Mouse (Mus musculus): ENCODE measurements around the gene Hectd2. TPM values are rescaled to one million over a fixed set of nuclear protein-coding genes. Genes with fewer than 3 reads are reported as not detected.

Gene Hectd2
- polyA plus RNA-seq, 1 experiment from 2014 or later, result 0.48 TPM

DNA sequence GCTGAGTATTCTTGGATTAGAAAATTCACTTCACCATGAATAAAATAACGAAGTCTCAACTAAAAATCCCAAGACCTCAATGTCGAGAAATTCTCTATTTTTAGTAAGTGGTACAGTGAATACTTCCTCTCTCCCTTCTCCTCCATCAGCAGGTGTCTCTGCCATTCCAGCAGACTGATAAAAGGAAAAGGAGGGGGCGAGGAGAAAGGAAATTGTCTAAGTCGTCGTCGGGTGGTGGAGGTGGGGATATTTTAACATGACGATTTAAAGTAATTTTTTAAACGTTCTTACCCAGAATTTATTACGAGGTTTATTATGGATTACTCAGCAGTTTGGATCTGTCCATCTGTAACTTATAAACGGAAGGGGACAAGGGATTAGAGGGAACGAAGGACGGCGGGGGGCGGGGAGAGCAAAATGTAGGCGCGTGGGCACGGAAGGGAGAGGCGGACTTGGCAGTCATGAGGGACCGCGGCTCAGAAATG lies 836 bp upstream of the Hectd2 start:
- Histone ChIP-seq H3K4me1 (ENCODE audit: control insufficient read depth, low read depth, low read length) (no peaks in the 10 kb centered on the region), H3K27me3 (ENCODE audit: control insufficient read depth, insufficient read depth, low read depth, low read length) (peaks cover 25% of the 10 kb centered on the region), H3K9me3 (replicated peaks; ENCODE audit: control insufficient read depth, low read length) (no peaks in the 10 kb centered on the region), H3K9ac (ENCODE audit: low read depth, low read length) (peak overlapping the region; percentile 67), H3K36me3 (ENCODE audit: control insufficient read depth, insufficient read depth) (no peaks in the 10 kb centered on the region), H3K4me3 (ENCODE audit: low read depth, low read length) (peak overlapping the region; percentile 70), H3K27ac (ENCODE audit: low read length) (no peak overlapping the region), H3K4me2 (ENCODE audit: low read depth, low read length) (peak overlapping the region; percentile 76)
- ATAC-seq (ENCODE audit: low read depth), result no peak
- WGBS (ENCODE audit: insufficient replicate concordance), result 2% methylated on average over 20 of the region's 20 CpGs

DNA sequence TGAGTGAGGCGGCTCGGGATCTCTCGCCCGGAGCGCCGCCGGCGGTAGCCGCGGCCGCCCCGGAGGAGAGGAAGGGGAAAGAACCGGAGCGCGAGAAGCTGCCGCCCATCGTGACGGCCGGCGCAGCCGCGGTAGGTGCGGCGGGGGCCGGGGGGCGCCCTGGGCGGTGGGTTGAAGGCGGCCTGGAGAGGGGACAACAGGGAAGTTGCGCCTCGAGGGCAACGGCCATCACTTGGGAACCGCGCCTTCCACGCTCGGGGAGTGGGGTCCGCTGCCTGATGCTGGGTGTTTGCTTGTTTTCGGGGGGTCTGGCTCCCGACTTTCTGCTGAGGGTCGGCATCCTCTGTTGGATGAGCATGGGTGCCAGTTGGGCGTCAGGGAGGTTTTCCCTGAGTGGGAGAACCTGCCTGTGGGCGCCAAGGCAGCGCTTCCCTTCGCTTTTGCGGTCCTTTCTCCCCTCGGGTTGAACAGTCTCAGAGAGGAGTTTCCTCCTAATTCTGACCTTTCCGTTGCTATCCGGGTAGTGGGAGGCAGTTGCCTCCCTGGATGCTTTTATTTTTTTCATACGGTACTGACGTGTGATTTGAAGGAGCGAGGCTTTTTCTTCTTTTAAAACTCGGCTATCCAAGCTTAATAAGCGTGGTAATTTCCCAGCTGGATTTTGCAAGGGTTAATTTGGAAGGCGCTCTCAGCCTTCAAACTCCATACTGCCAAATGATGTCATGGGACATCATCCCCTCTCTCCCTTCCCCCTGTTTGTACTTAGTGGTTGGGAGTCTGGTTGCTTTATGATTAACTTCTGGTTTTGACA lies 551 bp downstream of the Hectd2 start:
- Histone ChIP-seq H3K4me3 (ENCODE audit: low read depth, low read length) (peak overlapping the region; percentile 70), H3K4me1 (ENCODE audit: control insufficient read depth, low read depth, low read length) (no peaks in the 10 kb centered on the region), H3K4me2 (ENCODE audit: low read depth, low read length) (peak overlapping the region; percentile 92), H3K27ac (ENCODE audit: low read length) (peak overlapping the region; percentile 20; the same call in 1 of the 2 replicates), H3K9me3 (replicated peaks; ENCODE audit: control insufficient read depth, low read length) (no peaks in the 10 kb centered on the region), H3K36me3 (ENCODE audit: control insufficient read depth, insufficient read depth) (no peaks in the 10 kb centered on the region), H3K9ac (ENCODE audit: low read depth, low read length) (peak overlapping the region; percentile 67), H3K27me3 (ENCODE audit: control insufficient read depth, insufficient read depth, low read depth, low read length) (peaks cover 25% of the 10 kb centered on the region)
- no peak for ATAC-seq (ENCODE audit: low read depth)
- under 1% methylated on average over 44 of the region's 53 CpGs for WGBS (ENCODE audit: insufficient replicate concordance)

DNA sequence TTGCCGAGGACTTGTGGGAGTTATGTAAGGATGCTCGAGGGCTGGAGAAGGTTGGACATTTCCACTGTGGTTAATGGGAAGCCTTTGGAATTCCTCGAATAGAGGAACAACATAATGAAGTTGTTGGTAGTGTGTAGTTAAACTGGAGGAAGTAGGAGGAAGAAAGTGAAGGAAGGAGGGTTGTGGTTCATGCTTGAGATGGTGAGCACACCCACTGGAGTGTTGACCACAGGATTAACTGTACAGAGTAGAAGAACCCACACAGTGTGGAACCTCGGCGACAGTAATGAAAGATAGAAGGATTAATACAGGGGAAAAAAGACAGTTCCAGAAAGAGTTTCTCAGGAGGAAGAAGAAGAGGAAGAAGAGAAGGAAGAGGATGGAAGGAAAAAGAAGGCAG lies 4.9 kb downstream of the Hectd2 start:
- no peak for ATAC-seq (ENCODE audit: low read depth)
- Histone ChIP-seq H3K4me1 (ENCODE audit: control insufficient read depth, low read depth, low read length) (no peaks in the 10 kb centered on the region), H3K36me3 (ENCODE audit: control insufficient read depth, insufficient read depth) (no peaks in the 10 kb centered on the region), H3K4me2 (ENCODE audit: low read depth, low read length) (no peak overlapping the region), H3K27ac (ENCODE audit: low read length) (no peak overlapping the region), H3K9ac (ENCODE audit: low read depth, low read length) (no peak overlapping the region), H3K27me3 (ENCODE audit: control insufficient read depth, insufficient read depth, low read depth, low read length) (peaks cover 10% of the 10 kb centered on the region), H3K9me3 (replicated peaks; ENCODE audit: control insufficient read depth, low read length) (no peaks in the 10 kb centered on the region), H3K4me3 (ENCODE audit: low read depth, low read length) (no peak overlapping the region)
- 34% methylated on average over 5 of the region's 5 CpGs for whole genome bisulfite sequencing (ENCODE audit: insufficient replicate concordance)

DNA sequence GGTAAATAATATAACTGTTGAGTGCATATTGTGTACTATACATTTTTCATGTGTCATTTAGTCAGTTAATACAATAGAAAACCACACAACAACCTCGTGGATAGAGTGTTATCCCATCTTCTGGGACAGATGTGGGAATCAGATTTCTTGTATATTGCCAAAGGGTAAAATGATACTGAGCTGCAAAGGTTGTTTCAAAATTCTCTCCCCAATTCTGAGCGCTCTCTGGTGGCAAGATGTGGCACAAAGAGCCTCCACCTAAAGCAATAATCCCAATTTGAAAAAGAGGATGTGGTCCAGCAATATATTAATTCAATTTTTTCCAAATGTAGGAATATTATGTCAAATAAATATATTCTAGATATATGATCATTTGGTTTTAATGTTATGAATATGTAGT lies 5.7 kb downstream of the Hectd2 start:
- WGBS (ENCODE audit: insufficient replicate concordance), result 16% methylated on average over 2 of the region's 2 CpGs
- no peaks in the 10 kb centered on the region for H3K36me3 ChIP-seq (ENCODE audit: control insufficient read depth, insufficient read depth)
- H3K4me2 ChIP-seq (ENCODE audit: low read depth, low read length), result no peak overlapping the region
- H3K9ac ChIP-seq (ENCODE audit: low read depth, low read length), result no peak overlapping the region
- no peaks in the 10 kb centered on the region for H3K9me3 ChIP-seq (replicated peaks; ENCODE audit: control insufficient read depth, low read length)
- ATAC-seq (ENCODE audit: low read depth), result no peak
- no peak overlapping the region for H3K27ac ChIP-seq (ENCODE audit: low read length)
- H3K27me3 ChIP-seq (ENCODE audit: control insufficient read depth, insufficient read depth, low read depth, low read length), result peaks cover 3% of the 10 kb centered on the region
- H3K4me3 ChIP-seq (ENCODE audit: low read depth, low read length), result no peak overlapping the region
- H3K4me1 ChIP-seq (ENCODE audit: control insufficient read depth, low read depth, low read length), result no peaks in the 10 kb centered on the region

DNA sequence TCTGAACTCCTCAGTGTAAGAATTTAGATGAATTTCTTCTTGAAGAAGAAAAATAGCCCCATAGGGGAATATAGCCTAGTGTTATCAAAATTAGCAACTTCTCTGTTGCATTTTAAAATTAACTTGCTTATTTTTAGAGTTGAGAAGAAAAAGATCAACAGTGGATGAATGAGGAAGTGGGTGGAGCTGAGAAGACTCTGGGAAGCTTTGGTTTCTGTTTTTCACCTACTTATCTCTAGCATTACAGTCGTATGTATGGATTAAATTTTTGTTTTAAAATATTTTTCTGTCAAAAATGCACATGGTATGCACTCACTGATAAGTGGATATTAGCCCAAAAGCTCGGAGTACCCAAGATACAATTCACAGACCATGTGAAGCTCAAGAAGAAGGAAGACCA lies 6.7 kb downstream of the Hectd2 start:
- H3K9ac ChIP-seq (ENCODE audit: low read depth, low read length), result no peak overlapping the region
- no peaks in the 10 kb centered on the region for H3K9me3 ChIP-seq (replicated peaks; ENCODE audit: control insufficient read depth, low read length)
- 16% methylated on average over 2 of the region's 2 CpGs for WGBS (ENCODE audit: insufficient replicate concordance)
- ATAC-seq (ENCODE audit: low read depth), result no peak
- H3K27me3 ChIP-seq (ENCODE audit: control insufficient read depth, insufficient read depth, low read depth, low read length), result no peaks in the 10 kb centered on the region
- no peak overlapping the region for H3K4me3 ChIP-seq (ENCODE audit: low read depth, low read length)
- H3K36me3 ChIP-seq (ENCODE audit: control insufficient read depth, insufficient read depth), result no peaks in the 10 kb centered on the region
- H3K27ac ChIP-seq (ENCODE audit: low read length), result no peak overlapping the region
- no peaks in the 10 kb centered on the region for H3K4me1 ChIP-seq (ENCODE audit: control insufficient read depth, low read depth, low read length)
- no peak overlapping the region for H3K4me2 ChIP-seq (ENCODE audit: low read depth, low read length)

DNA sequence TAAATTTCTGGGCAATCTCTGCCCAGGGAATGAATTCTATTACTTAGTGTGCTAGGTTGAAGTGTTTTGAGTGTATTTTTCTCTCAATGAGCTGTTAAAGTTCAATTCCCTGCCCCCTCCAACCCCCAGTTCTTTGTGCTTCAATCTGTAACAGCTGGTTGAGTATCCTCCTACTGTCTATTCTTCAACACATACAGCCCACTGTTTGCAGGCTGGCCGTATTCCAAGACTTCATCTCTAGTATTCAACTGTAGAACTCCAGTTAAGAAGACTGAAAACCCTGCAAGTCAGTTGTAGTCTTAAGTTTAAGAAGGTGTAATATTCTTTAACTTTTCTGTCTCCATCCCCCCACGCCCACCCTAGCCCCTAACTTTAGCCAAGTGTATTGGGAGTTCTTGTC lies 10.0 kb downstream of the Hectd2 start:
- no peaks in the 10 kb centered on the region for H3K36me3 ChIP-seq (ENCODE audit: control insufficient read depth, insufficient read depth)
- no peak overlapping the region for H3K4me3 ChIP-seq (ENCODE audit: low read depth, low read length)
- H3K27ac ChIP-seq (ENCODE audit: low read length), result no peak overlapping the region
- no peak for ATAC-seq (ENCODE audit: low read depth)
- WGBS (ENCODE audit: insufficient replicate concordance), result 59% methylated on average over 2 of the region's 2 CpGs
- no peaks in the 10 kb centered on the region for H3K27me3 ChIP-seq (ENCODE audit: control insufficient read depth, insufficient read depth, low read depth, low read length)
- no peak overlapping the region for H3K9ac ChIP-seq (ENCODE audit: low read depth, low read length)
- no peaks in the 10 kb centered on the region for H3K4me1 ChIP-seq (ENCODE audit: control insufficient read depth, low read depth, low read length)
- H3K4me2 ChIP-seq (ENCODE audit: low read depth, low read length), result no peak overlapping the region
- no peaks in the 10 kb centered on the region for H3K9me3 ChIP-seq (replicated peaks; ENCODE audit: control insufficient read depth, low read length)

DNA sequence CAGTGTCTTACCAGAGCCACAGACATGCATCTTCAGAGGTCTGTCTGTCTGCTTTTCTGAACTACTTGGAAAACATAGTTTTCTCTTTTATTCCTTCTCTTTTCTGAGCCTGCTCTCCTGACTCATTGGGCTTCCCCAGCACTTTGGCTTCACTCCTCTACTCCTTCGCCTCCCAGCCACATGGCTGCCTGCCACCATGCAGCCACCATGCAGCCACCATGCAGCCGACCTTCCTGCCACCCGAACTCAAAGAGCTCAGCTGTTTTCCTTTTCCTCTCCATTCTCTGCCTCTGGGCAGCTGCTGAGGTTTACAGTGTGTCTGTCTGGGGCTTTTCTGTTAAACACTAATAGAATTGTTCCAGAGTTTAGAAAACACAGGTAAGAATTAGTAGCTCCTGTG lies 19.5 kb downstream of the Hectd2 start:
- Histone ChIP-seq H3K4me1 (ENCODE audit: control insufficient read depth, low read depth, low read length) (no peaks in the 10 kb centered on the region), H3K9ac (ENCODE audit: low read depth, low read length) (no peak overlapping the region), H3K9me3 (replicated peaks; ENCODE audit: control insufficient read depth, low read length) (no peaks in the 10 kb centered on the region), H3K27ac (ENCODE audit: low read length) (no peak overlapping the region), H3K4me2 (ENCODE audit: low read depth, low read length) (no peak overlapping the region), H3K4me3 (ENCODE audit: low read depth, low read length) (no peak overlapping the region), H3K27me3 (ENCODE audit: control insufficient read depth, insufficient read depth, low read depth, low read length) (no peaks in the 10 kb centered on the region), H3K36me3 (ENCODE audit: control insufficient read depth, insufficient read depth) (no peaks in the 10 kb centered on the region)
- WGBS (ENCODE audit: insufficient replicate concordance), result 52% methylated on average over 3 of the region's 3 CpGs
- no peak for ATAC-seq (ENCODE audit: low read depth)

DNA sequence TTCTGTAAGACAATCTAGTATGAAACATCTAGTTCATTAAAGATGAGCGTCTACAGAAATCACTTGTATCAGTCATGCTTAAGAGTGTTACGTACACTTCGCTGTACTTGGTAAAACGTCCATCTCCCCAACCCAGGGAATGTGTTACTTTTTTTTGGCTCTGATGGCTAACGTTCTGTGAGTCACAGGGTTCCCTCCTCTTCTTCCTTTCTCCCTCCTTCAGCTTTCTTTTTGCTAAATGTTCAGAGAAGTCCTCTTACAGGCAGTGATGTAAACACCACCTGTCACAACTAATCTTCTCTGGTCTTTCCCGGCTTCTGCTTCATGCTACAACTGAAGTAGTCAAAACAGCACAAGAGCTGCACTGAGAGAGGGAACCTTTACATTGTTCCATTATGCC lies 20.7 kb downstream of the Hectd2 start:
- Histone ChIP-seq H3K36me3 (ENCODE audit: control insufficient read depth, insufficient read depth) (no peaks in the 10 kb centered on the region), H3K9me3 (replicated peaks; ENCODE audit: control insufficient read depth, low read length) (no peaks in the 10 kb centered on the region), H3K4me1 (ENCODE audit: control insufficient read depth, low read depth, low read length) (no peaks in the 10 kb centered on the region), H3K4me2 (ENCODE audit: low read depth, low read length) (no peak overlapping the region), H3K4me3 (ENCODE audit: low read depth, low read length) (no peak overlapping the region), H3K27me3 (ENCODE audit: control insufficient read depth, insufficient read depth, low read depth, low read length) (no peaks in the 10 kb centered on the region), H3K9ac (ENCODE audit: low read depth, low read length) (no peak overlapping the region), H3K27ac (ENCODE audit: low read length) (no peak overlapping the region)
- 72% methylated on average over 6 of the region's 6 CpGs for WGBS (ENCODE audit: insufficient replicate concordance)
- ATAC-seq (ENCODE audit: low read depth), result no peak

DNA sequence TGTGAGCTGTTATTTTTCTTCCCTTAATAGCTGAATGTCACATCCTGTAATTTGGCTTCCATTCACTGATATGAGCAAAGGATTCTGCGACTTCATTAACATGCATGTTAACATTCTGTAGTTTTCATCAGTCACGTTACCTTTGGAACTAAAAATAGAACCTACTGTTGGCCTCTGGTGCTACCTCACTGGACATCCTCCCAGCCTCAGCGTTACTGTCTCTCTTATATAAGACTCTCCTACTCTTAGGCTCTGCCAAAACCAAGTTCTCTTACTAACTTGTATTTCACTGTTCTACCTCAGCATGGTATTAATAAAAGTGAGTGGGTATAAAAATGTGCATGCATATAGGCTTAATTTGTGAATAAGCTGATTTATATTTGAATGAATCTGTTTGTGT lies 26.4 kb downstream of the Hectd2 start:
- no peaks in the 10 kb centered on the region for H3K4me1 ChIP-seq (ENCODE audit: control insufficient read depth, low read depth, low read length)
- H3K9ac ChIP-seq (ENCODE audit: low read depth, low read length), result no peak overlapping the region
- H3K27me3 ChIP-seq (ENCODE audit: control insufficient read depth, insufficient read depth, low read depth, low read length), result no peaks in the 10 kb centered on the region
- H3K4me2 ChIP-seq (ENCODE audit: low read depth, low read length), result no peak overlapping the region
- 58% methylated on average over 3 of the region's 3 CpGs for WGBS (ENCODE audit: insufficient replicate concordance)
- H3K36me3 ChIP-seq (ENCODE audit: control insufficient read depth, insufficient read depth), result no peaks in the 10 kb centered on the region
- H3K27ac ChIP-seq (ENCODE audit: low read length), result no peak overlapping the region
- no peak overlapping the region for H3K4me3 ChIP-seq (ENCODE audit: low read depth, low read length)
- no peak for ATAC-seq (ENCODE audit: low read depth)
- H3K9me3 ChIP-seq (replicated peaks; ENCODE audit: control insufficient read depth, low read length), result no peaks in the 10 kb centered on the region

Data from liver, embryonic 16.5 days (tissue).